Mouse (Mus musculus): ENCODE results near the gene Ndc80. TPM values are rescaled to one million over a fixed set of nuclear protein-coding genes. Genes with fewer than 3 reads are reported as not detected.

The Ndc80 gene
- 12.2 TPM for polyA plus RNA-seq (2017; shearing (Covaris generic))

DNA sequence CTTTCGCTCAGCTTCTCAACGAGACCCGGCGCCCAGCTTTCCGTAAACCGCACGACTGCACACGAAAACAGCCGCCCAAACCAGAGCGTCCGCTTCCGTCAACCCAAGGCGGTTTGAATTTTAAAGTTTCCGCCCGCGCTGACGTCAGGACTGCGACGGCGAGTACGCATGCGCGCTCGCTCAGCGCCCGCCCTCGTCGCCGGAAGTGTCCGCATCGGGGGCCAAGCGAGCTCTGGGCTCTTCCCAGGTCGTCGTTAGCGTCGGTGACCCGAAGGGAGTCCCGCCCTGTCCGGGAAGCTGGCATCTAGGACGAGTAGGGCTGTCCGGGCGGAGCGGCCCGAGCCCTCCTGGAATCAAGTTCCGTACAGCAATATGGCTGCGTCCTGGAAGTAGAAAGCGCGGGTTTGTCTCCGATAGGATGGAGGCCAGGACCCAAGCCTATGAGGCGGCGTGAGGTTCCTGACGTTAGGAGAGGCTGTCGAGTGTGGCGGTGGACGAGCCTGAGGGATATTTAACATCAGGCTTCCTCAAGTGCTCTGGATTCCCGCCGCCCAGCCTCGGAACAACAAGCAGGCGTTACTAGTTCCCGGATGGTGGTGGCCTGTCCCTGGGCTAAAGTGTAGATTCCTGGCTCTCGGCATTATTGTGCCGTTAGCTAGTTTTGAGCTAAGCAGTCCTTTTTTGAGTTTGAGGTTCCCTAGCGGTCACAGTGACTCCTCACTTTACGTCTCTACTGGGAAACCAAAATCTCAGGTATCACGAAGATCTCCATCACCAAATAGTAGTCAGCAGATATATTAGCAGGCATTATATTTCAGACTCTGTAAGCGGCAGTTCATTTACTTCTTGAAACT is at the start of gene Ndc80:
Gene Ndc80, minus strand, starts transcription at position 147 of the 854 bp plus-strand sequence.

DNA sequence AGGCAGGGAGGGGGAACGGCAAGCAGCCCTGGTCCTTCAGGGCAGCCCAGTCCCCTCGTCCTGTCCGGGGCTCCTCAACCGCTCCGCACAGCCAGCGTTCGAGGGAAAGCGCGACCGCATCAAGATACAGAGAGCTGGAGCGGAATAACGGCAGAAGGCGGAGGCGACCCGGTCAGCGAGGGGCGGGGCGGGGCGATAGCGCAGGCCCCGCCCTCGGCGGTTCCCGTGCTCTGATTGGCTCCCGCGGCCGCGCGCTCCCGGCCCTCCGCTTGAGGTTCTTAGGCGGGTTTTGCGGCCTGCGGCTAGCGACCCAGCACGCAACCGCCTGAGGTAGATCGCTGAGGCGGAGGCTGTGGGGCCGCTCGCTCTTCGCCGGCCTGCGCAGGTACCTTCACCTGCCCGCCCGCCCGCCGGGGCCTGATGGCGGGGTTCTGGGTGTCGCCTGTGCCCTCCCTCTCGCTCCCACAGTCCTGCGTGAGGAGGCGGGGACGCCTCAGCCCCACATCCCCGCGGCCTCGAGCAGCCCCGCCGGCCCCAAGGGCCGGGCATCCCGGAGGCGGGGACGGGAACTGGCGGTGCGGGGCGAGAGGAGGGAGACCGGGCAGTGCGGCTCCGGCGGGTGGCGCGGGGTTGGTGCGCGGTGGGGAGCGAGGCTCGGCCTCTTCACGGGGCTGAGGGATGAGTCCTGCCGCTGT is 25.2 kb upstream of the Ndc80 start, which contains the start of gene Spdya:
Gene Spdya, plus strand, starts transcription at position 305 of the 695 bp plus-strand sequence.

DNA sequence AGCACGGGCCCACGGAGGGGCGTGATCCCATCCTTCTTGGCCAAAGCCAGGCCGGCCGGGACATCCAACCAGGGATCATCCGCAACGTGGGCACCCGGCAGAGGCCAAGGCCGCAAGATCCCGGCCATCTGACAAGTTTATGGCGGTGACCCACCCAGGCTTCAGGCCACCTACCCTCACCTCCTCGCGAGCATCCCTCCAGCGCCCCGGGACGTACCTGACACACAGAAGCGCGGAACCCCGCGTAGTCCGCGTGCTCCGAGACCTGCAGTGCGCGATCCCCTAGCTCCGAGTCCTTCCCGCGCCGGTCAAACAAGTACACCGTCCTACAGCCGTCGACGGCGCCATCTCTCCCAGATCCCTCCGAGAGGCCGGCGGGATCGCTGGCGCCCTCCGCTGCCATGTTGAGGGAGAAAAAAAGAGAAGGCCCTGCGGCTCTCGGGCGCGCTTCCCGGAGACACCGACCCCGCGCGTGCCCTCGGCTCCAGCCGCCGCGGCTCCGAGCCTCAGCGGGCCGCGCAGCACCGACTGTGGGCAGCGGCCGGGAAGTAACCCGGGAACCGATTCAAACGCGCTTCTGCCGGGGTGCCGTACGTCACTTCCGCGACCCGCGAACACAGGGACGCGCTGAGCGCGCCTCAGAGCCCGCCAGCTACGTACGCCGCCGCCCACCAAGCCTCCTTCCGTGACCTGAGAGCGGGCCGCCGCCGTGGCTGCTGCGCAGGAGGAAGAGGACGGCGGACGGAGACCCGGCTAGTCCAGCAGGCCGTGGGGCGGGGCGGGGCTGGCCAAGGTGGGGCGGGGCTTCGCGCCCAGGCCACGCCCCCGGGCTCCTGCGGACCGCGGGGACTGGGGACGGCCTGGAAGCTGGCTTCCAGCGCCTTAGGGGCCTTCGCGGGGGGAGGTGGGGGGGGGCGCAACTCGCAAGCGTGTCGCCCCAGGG is 51.6 kb downstream of the Ndc80 start, which contains the start of gene Smchd1:
Gene Smchd1, minus strand, starts transcription at position 582 of the 943 bp plus-strand sequence.

DNA sequence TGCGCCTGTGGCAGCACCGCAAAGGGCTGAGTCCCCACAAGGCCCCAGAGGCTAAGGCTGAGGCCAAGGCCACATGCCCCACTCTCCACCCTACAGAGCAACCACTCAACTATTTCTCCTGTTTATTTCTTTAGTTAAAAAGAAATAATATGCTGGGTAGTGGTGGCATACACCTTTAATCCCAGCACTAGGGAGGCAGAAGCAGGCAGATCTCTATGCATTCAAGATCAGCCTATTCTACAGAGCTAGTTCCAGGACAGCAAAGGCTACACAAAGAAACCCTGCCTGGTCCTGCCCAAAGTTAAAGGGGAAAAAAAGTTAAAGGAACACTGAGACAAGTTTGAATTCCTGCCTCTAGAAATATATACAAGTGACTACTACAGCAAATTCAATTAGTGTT is 66.8 kb downstream of the Ndc80 start, which contains the start of gene Gm4707:
Gene Gm4707, minus strand, starts transcription at position 101 of the 400 bp plus-strand sequence.

Other genes with a start within 250 kb of the Ndc80 start
- gene Emilin2, start 214.9 kb downstream of the Ndc80 start, polyA plus RNA-seq (2017; shearing (Covaris generic)): not detected
- 2.9 TPM for gene Gm4707, start 66.9 kb downstream of the Ndc80 start, polyA plus RNA-seq (2017; shearing (Covaris generic))
- 91.4 TPM for gene Smchd1, start 51.5 kb downstream of the Ndc80 start, polyA plus RNA-seq (2017; shearing (Covaris generic))
- gene Spdya, start 25.2 kb upstream of the Ndc80 start, polyA plus RNA-seq (2017; shearing (Covaris generic)): 0.35 TPM
- 140 TPM for gene Wdr43, start 89.0 kb upstream of the Ndc80 start, polyA plus RNA-seq (2017; shearing (Covaris generic))
- gene Togaram2, start 146.4 kb upstream of the Ndc80 start, polyA plus RNA-seq (2017; shearing (Covaris generic)): not detected
- gene Pcare, start 226.0 kb upstream of the Ndc80 start, polyA plus RNA-seq (2017; shearing (Covaris generic)): not detected
- not detected for gene Clip4, start 241.6 kb upstream of the Ndc80 start, polyA plus RNA-seq (2017; shearing (Covaris generic))

Measured in inflammation-experienced regulatory T-cells, adult 16 weeks (primary cell).